Mouse (Mus musculus) T-cell, adult 2 months (primary cell): Measurements from ENCODE around the gene Gfpt1.
A peak's percentile ranks its signal among the peaks of the same experiment; 100 is the strongest.

ENCODE experiments used
- DNase-seq: peaks from one replicate; pipeline ENCODE4 v3.0.0; 2022; ENCODE audit warnings: low spot score

Gene Gfpt1

GRCm38 (mm10) chr6:87101281-87101954 lies 58.8 kb downstream of the Gfpt1 start:
- DNase-seq = peak; percentile 79

DNA sequence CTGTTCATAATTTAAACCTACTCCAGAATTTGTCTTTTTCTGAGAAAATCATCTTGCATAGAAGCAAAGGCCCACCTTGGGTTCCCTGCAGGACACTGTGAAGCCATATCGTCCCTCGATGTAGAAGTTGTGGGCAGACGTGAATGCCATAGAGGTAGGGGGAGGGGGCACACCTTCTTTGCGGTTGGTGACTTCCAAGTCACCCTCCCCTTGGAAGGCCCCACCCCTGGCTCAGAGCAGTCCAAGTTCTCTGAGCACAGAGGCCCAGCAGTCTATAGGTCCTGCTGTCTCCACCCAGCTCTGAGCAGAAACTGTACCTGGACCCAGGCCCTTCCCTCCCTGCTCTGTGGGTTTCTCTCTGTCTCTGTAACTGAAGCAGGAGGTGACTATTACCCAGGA lies 59.3 kb downstream of the Gfpt1 start:
- DNase-seq = no peak

GRCm38 (mm10) chr6:87102421-87102911 lies 59.8 kb downstream of the Gfpt1 start:
- no peak for DNase-seq

DNA sequence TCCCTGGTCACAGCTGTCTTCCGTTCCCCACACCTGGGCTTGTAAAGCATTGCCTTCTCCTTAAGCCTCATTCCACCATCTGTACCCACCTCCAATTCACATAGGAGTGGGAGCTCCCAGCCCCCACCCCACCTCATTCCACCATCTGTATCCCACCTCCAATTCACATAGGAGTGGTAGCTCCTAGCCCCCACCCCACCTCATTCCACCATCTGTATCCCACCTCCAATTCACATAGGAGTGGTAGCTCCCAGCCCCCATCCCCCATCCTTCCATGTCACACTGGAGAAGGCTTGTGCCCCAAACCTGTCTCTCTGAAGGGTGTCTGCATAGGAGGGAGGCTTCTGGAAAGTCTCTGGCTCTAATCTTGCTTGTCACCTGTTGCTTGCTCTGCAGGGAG lies 60.7 kb downstream of the Gfpt1 start:
- DNase-seq = no peak

- no peak for DNase-seq
These were observed 61.6 kb downstream of the Gfpt1 start, which contains the start of gene D6Ertd527e for GRCm38 (mm10) chr6:87104123-87104796. Gene D6Ertd527e (plus strand): TSS chr6:87104746.

GRCm38 (mm10) chr6:87111493-87111892 lies 68.8 kb downstream of the Gfpt1 start:
- no peak for DNase-seq

DNA sequence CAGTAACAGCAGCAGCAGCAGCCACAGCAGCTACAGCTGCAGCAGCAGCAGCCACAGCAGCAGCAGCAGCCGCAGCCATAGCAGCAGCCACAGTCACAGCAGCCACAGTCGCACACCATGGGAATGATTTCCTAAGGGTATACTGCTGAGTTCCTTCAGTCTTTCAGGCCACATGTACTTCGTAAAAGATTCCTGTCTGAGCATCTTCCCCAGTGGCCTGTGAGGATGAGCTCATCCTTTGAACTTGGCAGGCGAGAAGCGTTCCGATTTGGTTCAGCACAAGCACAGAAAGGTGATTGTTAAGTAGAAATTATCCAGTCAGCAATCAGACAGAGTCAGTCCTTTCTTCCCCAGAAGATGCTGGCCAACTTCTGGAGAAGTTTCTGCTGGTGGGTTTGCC lies 69.5 kb downstream of the Gfpt1 start:
- no peak for DNase-seq

GRCm38 (mm10) chr6:87115981-87116380 lies 73.3 kb downstream of the Gfpt1 start:
- DNase-seq = no peak

GRCm38 (mm10) chr6:87116596-87116995 lies 74.0 kb downstream of the Gfpt1 start:
- DNase-seq = no peak

DNA sequence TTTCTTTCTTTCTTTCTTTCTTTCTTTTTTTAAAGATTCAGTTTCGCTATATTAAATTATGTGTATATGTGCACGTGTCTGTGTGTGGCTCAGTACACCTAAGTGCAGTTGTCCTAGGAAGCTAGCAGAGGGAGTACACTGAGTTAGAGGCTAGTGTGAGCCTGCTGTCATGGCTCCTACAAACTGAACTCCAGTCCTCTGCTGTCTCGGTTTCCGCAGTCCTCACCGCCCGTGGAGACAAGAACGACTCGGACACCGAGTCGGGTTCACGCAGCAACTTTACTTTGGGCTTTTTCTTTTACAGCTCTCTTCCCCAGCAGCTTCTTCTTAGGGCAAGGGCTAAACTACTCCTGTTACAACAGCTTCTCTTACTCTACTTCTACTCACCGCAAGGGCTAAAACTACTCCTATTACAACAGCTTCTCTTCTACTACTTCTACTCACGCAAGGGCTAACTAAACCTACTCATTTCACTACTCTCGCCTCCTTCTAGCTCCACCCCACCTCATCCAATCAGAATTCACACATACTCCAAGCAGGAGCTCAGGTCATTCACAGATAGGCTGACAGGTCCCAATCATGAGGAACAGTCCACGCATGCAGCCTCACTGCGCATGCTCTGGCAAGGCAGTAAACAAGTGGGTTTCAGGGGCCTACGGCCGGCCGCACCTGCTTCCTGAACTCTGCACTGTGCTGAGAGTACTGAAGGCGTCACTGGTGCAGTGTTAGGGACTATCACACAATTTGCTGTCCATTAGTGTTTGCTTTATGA lies 76.6 kb downstream of the Gfpt1 start:
- DNase-seq = peak; percentile 83

- DNase-seq = no peak
These were observed 77.3 kb downstream of the Gfpt1 start for GRCm38 (mm10) chr6:87119975-87120374.

DNA sequence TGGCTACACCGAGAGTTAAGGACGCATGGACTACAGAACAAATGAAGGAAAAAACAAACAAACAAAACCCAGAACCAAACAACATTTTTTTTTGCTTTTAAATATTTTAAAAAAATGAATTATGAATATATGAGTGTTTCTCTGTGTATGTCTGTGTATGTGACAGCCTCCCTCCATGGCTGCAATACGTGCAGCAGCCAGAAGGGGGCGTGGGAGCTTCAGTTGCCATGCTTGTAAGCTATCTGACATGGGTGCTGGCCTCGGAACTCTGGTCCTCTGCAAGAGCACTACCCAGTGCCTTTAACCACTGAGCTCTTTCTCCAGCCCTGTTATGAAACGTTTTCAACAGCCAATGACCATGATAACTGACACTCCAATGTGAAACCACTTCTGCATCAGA lies 78.0 kb downstream of the Gfpt1 start:
- DNase-seq = no peak

- no peak for DNase-seq
These were observed 79.3 kb downstream of the Gfpt1 start for GRCm38 (mm10) chr6:87121961-87122360.

GRCm38 (mm10) chr6:87123406-87123805 lies 80.8 kb downstream of the Gfpt1 start:
- DNase-seq = no peak

- DNase-seq = no peak
These were observed 81.3 kb downstream of the Gfpt1 start for GRCm38 (mm10) chr6:87123973-87124372.

GRCm38 (mm10) chr6:87127049-87127753 lies 84.6 kb downstream of the Gfpt1 start:
- no peak for DNase-seq

DNA sequence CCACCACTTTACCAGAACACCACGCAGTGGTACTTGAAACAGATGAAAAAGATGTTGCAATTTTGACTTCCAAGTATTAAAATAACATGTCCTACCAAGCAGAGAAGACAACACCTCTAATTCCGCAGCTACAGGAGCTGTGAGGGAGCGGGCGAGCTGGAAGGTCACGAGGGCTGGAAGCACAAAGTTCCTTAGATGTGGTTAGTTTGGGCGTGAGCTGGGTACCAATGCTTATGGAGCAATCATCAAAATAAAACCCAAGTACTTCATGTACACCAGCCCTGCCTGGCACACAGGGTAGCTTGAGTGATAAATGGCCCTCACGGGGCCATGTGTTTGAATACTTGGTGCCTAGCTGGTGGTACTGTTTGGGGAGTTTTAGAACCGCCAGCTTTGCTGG lies 87.2 kb downstream of the Gfpt1 start:
- no peak for DNase-seq

GRCm38 (mm10) chr6:87130628-87131027 lies 88.0 kb downstream of the Gfpt1 start:
- DNase-seq = no peak

- no peak for DNase-seq
These were observed 88.4 kb downstream of the Gfpt1 start for GRCm38 (mm10) chr6:87131078-87131477.

DNA sequence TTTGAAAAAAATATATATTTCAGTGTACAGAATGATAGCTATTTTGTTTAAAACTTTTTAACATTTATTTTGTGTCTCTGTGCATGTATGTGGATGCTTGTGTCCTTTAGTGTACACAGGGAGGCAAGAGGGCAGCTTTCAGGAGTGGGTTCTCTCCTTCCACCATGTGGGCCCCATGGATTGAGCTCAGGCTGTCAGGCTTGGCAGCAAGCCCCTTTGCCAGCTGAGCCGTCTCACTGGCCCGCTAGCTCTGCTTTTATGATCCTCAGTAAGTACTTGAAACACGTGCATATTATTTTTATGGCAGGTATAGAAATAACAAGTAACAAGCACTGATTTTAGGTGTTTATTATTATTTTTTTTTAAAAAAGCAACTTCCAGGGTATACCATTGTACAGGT lies 90.9 kb downstream of the Gfpt1 start:
- no peak for DNase-seq

- DNase-seq = no peak
These were observed 91.4 kb downstream of the Gfpt1 start for GRCm38 (mm10) chr6:87133966-87134546.

DNA sequence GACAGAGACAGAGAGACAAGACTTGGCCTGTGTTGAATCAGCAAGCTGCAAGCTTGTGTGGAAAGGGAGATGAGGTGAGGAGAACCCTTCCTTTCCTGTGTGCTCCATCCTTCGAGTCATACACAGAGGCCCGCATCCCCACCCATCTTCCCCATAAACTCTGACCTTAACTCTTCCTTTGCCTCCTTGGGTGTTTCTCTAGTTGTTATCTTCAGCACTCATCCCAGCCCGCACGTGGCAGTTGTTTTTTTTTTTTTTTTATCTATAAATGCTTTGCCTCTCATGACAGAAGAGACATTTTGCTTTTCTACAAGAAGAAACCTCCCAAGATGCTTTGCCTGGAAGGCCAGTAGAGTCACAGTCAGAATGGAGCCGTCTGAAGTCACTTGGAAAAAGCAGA lies 95.8 kb downstream of the Gfpt1 start:
- DNase-seq = no peak
